Mouse (Mus musculus): ENCODE measurements around the gene Arhgef18.

GRCm38 (mm10) chr8:3412816-3413215 lies 20.0 kb downstream of the Arhgef18 start:
- TF ChIP-seq CTCF (IDR thresholded peaks at IDR 0.05; ENCODE audit: control insufficient read depth, insufficient read depth, low read length), result no peak
- no peak for TF ChIP-seq POLR2A (IDR thresholded peaks at IDR 0.05; ENCODE audit: borderline replicate concordance, control insufficient read depth, low read depth, low read length)
